Mouse (Mus musculus) liver, embryonic 11.5 days (tissue): ENCODE data around the gene Ubn1. TPM values are rescaled to one million over a fixed set of nuclear protein-coding genes. Genes with fewer than 3 reads are reported as not detected.
A peak's percentile ranks its signal among the peaks of the same experiment; 100 is the strongest.

Experiments
- ATAC-seq: fragments of 200-750 bp; cut with Nextera tagmentation; replicated peaks from 2 replicates; pipeline ENCODE4 v1.8.0; 2017; ENCODE audit warnings: moderate number of reproducible peaks, mild to moderate bottlenecking, moderate TSS enrichment, moderate library complexity; ENCODE audit not compliant: low FRiP score
- DNase-seq: peaks from one replicate; pipeline ENCODE4 v3.0.0-alpha.2; 2017; ENCODE audit warnings: low spot score
- H3K27ac ChIP-seq: fragments of 300-500 bp; sonication (generic); 2 replicates; pipeline ENCODE4 v1.5.1; 2014; ENCODE audit warnings: mild to moderate bottlenecking, low read depth, low read length, control low read depth
- H3K27me3 ChIP-seq: fragments of 300-500 bp; sonication (generic); replicated peaks from 2 replicates; pipeline ENCODE4 v1.6.1; 2014; ENCODE audit warnings: low read length, mixed read lengths; ENCODE audit not compliant: control insufficient read depth, insufficient read depth
- H3K36me3 ChIP-seq: fragments of 300-500 bp; sonication (generic); 2 replicates; pipeline ENCODE4 v1.6.1; 2014; ENCODE audit warnings: mild to moderate bottlenecking, low read length, moderate library complexity, mixed read lengths; ENCODE audit not compliant: control insufficient read depth, insufficient read depth
- H3K4me1 ChIP-seq: fragments of 300-500 bp; sonication (generic); replicated peaks from 2 replicates; pipeline ENCODE4 v1.6.1; 2014; ENCODE audit warnings: low read length, mixed read lengths; ENCODE audit not compliant: control insufficient read depth, insufficient read depth
- H3K4me2 ChIP-seq: fragments of 300-500 bp; sonication (generic); 2 replicates; pipeline ENCODE4 v1.6.1; 2014; ENCODE audit warnings: mild to moderate bottlenecking, control low read depth, moderate library complexity
- H3K4me3 ChIP-seq: fragments of 300-500 bp; sonication (generic); 2 replicates; pipeline ENCODE4 v1.5.1; 2014; ENCODE audit warnings: low read depth, low read length, control low read depth
- H3K9ac ChIP-seq: fragments of 300-500 bp; sonication (generic); 2 replicates; pipeline ENCODE4 v1.6.1; 2014; ENCODE audit warnings: low read depth, low read length, control low read depth
- H3K9me3 ChIP-seq: fragments of 300-500 bp; sonication (generic); 2 replicates; pipeline ENCODE4 v1.6.1; 2016; ENCODE audit warnings: low read length, inconsistent platforms, mixed read lengths; ENCODE audit not compliant: control insufficient read depth
- WGBS: fragments of 180-500 bp; shearing (Covaris S2); extraction: QIAGEN DNeasy Blood & Tissue Kit; methylation state at CpG from one replicate; pipeline ENCODE4 v1.1.7; 2014; 5-methylcytosine and 5-hydroxymethylcytosine counted together
- polyA plus RNA-seq: library from polyadenylated mRNA; unstranded; fragments of >200 nt; fragmentation: Nextera tagmentation; extraction: Ambion mirVana; gene quantifications from 2 replicates; pipeline ENCODE4 v1.2.1, GENCODE M21; 2014

The Ubn1 gene
- polyA plus RNA-seq, 1 experiment from 2014 or later: 19.2 TPM

- Histone ChIP-seq H3K27ac (peak overlapping the region; percentile 97), H3K4me2 (peak overlapping the region; percentile 85), H3K36me3 (peaks cover 12% of the 10 kb centered on the region), H3K9ac (peak overlapping the region; percentile 90), H3K27me3 (no peaks in the 10 kb centered on the region), H3K4me3 (peak overlapping the region; percentile 75), H3K9me3 (no peaks in the 10 kb centered on the region), H3K4me1 (peaks cover 9% of the 10 kb centered on the region)
- DNase-seq (peak; percentile 67), ATAC-seq (peak; percentile 74)
- under 1% methylated on average over 78 of the region's 78 CpGs for WGBS
These were observed 624 bp downstream of the Ubn1 start for GRCm38 (mm10) chr16:5050251-5051110.

DNA sequence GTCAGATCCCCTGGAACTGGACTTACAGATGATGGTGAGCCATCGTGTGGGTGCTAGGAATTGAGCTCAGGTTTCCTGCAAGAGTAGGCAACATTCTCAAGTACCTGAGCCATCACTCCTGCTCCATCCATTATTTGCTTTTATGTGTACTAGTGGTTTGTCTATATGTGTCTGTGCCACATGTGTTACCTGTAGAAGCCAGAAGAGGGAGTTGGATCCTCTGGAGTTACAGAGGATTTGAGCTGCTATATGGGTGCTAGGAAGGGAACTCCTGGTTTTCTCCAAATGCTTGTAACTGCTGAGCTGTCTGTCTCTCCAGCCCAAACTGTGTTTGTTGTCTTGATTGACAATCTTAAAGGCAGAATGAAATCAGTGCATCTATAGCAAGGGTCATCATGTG is 8.3 kb downstream of the Ubn1 start:
- H3K9me3 ChIP-seq: no peaks in the 10 kb centered on the region
- no peak; the same call in 1 of the 2 replicates for ATAC-seq
- no peak overlapping the region for H3K9ac ChIP-seq
- no peak for DNase-seq
- no peak overlapping the region for H3K27ac ChIP-seq
- H3K27me3 ChIP-seq: no peaks in the 10 kb centered on the region
- no peak overlapping the region for H3K4me2 ChIP-seq
- H3K4me1 ChIP-seq: no peaks in the 10 kb centered on the region
- no peak overlapping the region for H3K4me3 ChIP-seq
- H3K36me3 ChIP-seq: peaks cover 18% of the 10 kb centered on the region
- WGBS: 86% methylated on average over 1 of the region's 1 CpGs

- DNase-seq: no peak
- H3K4me1 ChIP-seq: no peaks in the 10 kb centered on the region
- H3K4me2 ChIP-seq: no peak overlapping the region
- no peak overlapping the region for H3K27ac ChIP-seq
- no peaks in the 10 kb centered on the region for H3K9me3 ChIP-seq
- no peak overlapping the region for H3K9ac ChIP-seq
- H3K4me3 ChIP-seq: no peak overlapping the region
- 91% methylated on average over 4 of the region's 4 CpGs for WGBS
- no peak for ATAC-seq
- H3K27me3 ChIP-seq: no peaks in the 10 kb centered on the region
- H3K36me3 ChIP-seq: peaks cover 23% of the 10 kb centered on the region
These were observed 13.6 kb downstream of the Ubn1 start for GRCm38 (mm10) chr16:5063472-5063871.

DNA sequence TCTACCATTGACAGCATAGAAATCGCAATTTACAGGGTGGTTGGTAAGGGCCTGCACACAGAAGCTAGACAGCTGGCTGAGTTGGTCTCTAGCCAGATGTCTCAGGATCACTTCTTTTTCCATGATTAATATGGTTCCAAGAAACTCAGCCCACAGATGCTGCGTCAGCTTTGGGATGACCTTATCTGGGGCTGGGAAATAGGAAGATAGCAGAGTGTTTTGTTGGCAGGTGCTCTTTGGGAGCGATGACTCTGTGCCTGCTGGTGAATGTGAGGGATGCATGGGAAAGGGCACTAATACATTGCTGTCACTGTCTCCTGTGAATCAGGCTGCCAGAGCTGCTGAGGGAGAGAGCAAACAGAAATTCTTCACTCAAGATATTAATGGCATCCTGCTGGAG is 20.5 kb downstream of the Ubn1 start:
- Histone ChIP-seq H3K36me3 (peaks cover 24% of the 10 kb centered on the region), H3K9me3 (no peaks in the 10 kb centered on the region), H3K27me3 (no peaks in the 10 kb centered on the region), H3K27ac (no peak overlapping the region), H3K4me2 (no peak overlapping the region), H3K4me3 (no peak overlapping the region), H3K9ac (no peak overlapping the region), H3K4me1 (no peaks in the 10 kb centered on the region)
- DNase-seq: no peak
- WGBS: 87% methylated on average over 3 of the region's 3 CpGs
- ATAC-seq: no peak

DNA sequence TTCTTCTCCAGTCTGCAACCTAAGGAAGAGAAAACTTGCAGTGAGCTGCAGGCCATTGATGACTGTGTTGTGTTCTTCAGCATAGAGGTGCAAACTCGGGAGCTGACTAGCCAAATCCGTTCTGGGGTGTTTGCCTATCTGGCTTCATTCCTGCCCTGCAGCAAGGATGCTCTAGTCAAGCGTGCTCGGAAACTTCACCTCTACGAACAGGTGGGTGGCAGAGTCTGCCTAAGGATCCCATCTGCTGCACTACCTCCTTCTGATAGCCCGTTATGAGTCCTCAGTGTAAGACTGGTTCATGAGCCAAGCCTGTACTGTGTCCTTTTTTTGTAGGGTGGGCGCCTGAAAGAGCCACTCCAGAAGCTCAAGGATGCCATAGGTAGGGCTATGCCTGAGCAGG is 22.1 kb downstream of the Ubn1 start:
- WGBS: 88% methylated on average over 7 of the region's 7 CpGs

DNA sequence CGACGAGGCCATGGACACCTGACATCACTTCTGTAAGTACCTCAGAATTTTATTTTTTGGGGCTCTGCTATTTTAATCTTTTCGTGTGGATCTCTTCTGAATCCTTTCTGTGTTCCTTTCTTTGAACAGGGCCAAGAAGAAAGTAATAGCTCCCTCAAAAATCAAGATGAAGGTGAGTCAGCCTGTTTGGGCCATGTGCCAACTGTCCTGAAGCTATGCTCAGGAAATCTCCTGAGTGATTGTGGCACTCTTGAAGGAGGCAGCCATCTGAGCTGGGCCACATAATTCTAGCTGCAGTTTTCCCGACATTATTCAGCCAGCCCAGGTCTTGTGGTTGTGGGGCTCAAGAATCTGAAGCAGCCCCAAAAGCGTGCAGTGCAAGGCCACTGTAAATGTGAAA is 24.5 kb downstream of the Ubn1 start:
- H3K27me3 ChIP-seq: no peaks in the 10 kb centered on the region
- 90% methylated on average over 5 of the region's 5 CpGs for WGBS
- H3K4me3 ChIP-seq: no peak overlapping the region
- DNase-seq: no peak
- H3K9me3 ChIP-seq: no peaks in the 10 kb centered on the region
- H3K4me1 ChIP-seq: no peaks in the 10 kb centered on the region
- no peak overlapping the region for H3K9ac ChIP-seq
- no peak for ATAC-seq
- H3K36me3 ChIP-seq: peaks cover 37% of the 10 kb centered on the region
- H3K27ac ChIP-seq: no peak overlapping the region
- no peak overlapping the region for H3K4me2 ChIP-seq

More for the DNA sequence above, 22.1 kb downstream of the Ubn1 start:
- ATAC-seq (no peak), DNase-seq (no peak)
- no peak overlapping the region for H3K4me2 ChIP-seq
- H3K4me1 ChIP-seq: no peaks in the 10 kb centered on the region
- no peak overlapping the region for H3K4me3 ChIP-seq
- no peak overlapping the region for H3K9ac ChIP-seq
- peaks cover 29% of the 10 kb centered on the region for H3K36me3 ChIP-seq
- no peak overlapping the region for H3K27ac ChIP-seq
- no peaks in the 10 kb centered on the region for H3K27me3 ChIP-seq
- H3K9me3 ChIP-seq: no peaks in the 10 kb centered on the region

GRCm38 (mm10) chr16:5085196-5085595 is 35.3 kb downstream of the Ubn1 start:
- WGBS: 90% methylated on average over 4 of the region's 4 CpGs

DNA sequence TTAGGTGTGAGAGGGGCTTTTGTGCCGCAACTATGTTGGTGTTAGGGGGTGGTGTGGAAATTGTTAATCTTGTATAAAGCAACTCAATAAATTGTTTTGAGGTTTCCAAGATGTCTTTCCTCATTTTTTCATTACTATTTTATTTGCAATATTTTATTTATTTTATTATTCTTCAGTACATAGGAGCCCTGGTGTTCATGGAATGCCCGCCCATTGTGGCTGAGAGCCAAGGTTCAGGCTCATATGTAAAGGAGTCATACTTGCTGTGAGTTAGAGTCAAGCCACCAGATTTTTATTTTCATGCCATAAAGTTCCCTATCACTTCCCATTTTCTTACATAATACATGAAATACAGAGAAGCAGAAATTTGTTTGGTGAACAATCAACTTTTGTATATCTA is 36.3 kb downstream of the Ubn1 start:
- no peak for DNase-seq
- Histone ChIP-seq H3K9ac (no peak overlapping the region), H3K36me3 (peaks cover 25% of the 10 kb centered on the region), H3K4me3 (no peak overlapping the region), H3K9me3 (no peaks in the 10 kb centered on the region), H3K27ac (no peak overlapping the region), H3K27me3 (no peaks in the 10 kb centered on the region), H3K4me1 (no peaks in the 10 kb centered on the region), H3K4me2 (no peak overlapping the region)
- 94% methylated on average over 2 of the region's 2 CpGs for WGBS
- no peak for ATAC-seq

More at GRCm38 (mm10) chr16:5085196-5085595, 35.3 kb downstream of the Ubn1 start:
- no peaks in the 10 kb centered on the region for H3K4me1 ChIP-seq
- H3K9ac ChIP-seq: no peak overlapping the region
- H3K36me3 ChIP-seq: peaks cover 27% of the 10 kb centered on the region
- H3K27ac ChIP-seq: no peak overlapping the region
- H3K4me3 ChIP-seq: no peak overlapping the region
- no peak for ATAC-seq
- H3K27me3 ChIP-seq: no peaks in the 10 kb centered on the region
- DNase-seq: no peak
- H3K9me3 ChIP-seq: no peaks in the 10 kb centered on the region
- no peak overlapping the region for H3K4me2 ChIP-seq

DNA sequence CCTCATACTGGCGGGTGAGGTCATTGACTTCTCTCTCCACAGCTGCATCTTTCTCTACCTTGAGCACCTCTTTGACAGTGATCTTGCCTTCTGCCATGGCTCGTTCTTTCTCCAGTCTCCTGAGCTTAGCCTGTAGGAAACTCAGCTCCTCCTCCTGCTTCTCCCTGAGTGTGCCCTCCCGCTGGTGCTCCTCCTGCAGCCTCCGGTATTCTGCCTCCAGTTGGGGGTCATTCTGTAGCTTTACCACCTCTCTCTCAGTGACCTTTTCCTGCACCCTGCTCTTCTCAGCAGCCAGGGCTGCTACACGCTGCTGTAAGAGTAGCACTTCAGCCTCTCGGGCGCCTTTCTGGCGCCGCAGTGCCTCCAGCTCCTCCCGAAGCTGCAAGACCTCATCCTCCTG is 39.2 kb downstream of the Ubn1 start:
- no peaks in the 10 kb centered on the region for H3K4me1 ChIP-seq
- no peak overlapping the region for H3K4me3 ChIP-seq
- no peak for ATAC-seq
- H3K36me3 ChIP-seq: peaks cover 13% of the 10 kb centered on the region
- 61% methylated on average over 10 of the region's 10 CpGs for WGBS
- no peaks in the 10 kb centered on the region for H3K27me3 ChIP-seq
- DNase-seq: no peak
- H3K9me3 ChIP-seq: no peaks in the 10 kb centered on the region
- H3K27ac ChIP-seq: no peak overlapping the region
- H3K4me2 ChIP-seq: no peak overlapping the region
- H3K9ac ChIP-seq: no peak overlapping the region
